Mouse (Mus musculus) spleen, adult 2 months (tissue): ENCODE results near the gene Gna12.

Experiments used
- CTCF ChIP-seq: fragments of 200-500 bp; IDR thresholded peaks from 2 replicates; pipeline ENCODE4 v1.5.1; 2011; ENCODE audit warnings: mild to moderate bottlenecking, inconsistent platforms; ENCODE audit not compliant: insufficient read depth, insufficient read length, insufficient replicate concordance; ENCODE audit errors: extremely low read depth
- POLR2A ChIP-seq: fragments of 200-500 bp; IDR thresholded peaks from 2 replicates; pipeline ENCODE4 v1.6.1; 2011; ENCODE audit warnings: low read depth, low read length, inconsistent platforms

- TF ChIP-seq CTCF (no peak), POLR2A (no peak)
Observed at GRCm38 (mm10) chr5:140733336-140733735, 96.9 kb downstream of the Gna12 start.
